Mouse (Mus musculus) embryonic facial prominence, embryonic 13.5 days (tissue): Measurements from ENCODE around the gene Vmn1r125. TPM values are rescaled to one million over a fixed set of nuclear protein-coding genes. Genes with fewer than 3 reads are reported as not detected.
"Not testable (repeated sequence)": the region's sequence is repeated elsewhere in the genome, so short reads cannot be mapped to it uniquely, and the experiment has no call there.

Experiments
- ATAC-seq: fragments of 200-750 bp; cut with Nextera tagmentation; 2 replicates; pipeline ENCODE4 v1.8.0; 2017; ENCODE audit warnings: low read depth; ENCODE audit not compliant: insufficient number of reproducible peaks, insufficient read depth, low FRiP score, low TSS enrichment
- H3K27ac ChIP-seq: fragments of 300-500 bp; sonication (generic); 2 replicates; pipeline ENCODE4 v1.5.1; 2015; ENCODE audit warnings: moderate library complexity, mild to moderate bottlenecking, inconsistent platforms
- H3K27me3 ChIP-seq: fragments of 300-500 bp; sonication (generic); 2 replicates; pipeline ENCODE4 v1.6.1; 2015; ENCODE audit warnings: mild to moderate bottlenecking, inconsistent platforms
- H3K36me3 ChIP-seq: fragments of 300-500 bp; sonication (generic); 2 replicates; pipeline ENCODE4 v1.6.1; 2015; ENCODE audit warnings: mild to moderate bottlenecking, inconsistent platforms
- H3K4me1 ChIP-seq: fragments of 300-500 bp; sonication (generic); 2 replicates; pipeline ENCODE4 v1.6.1; 2015; ENCODE audit warnings: inconsistent platforms
- H3K4me2 ChIP-seq: fragments of 300-500 bp; sonication (generic); 2 replicates; pipeline ENCODE4 v1.6.1; 2015; ENCODE audit warnings: moderate library complexity, mild to moderate bottlenecking, inconsistent platforms
- H3K4me3 ChIP-seq: fragments of 300-500 bp; sonication (generic); 2 replicates; pipeline ENCODE4 v1.5.1; 2015; ENCODE audit warnings: mild to moderate bottlenecking, inconsistent platforms
- H3K9ac ChIP-seq: fragments of 300-500 bp; sonication (generic); 2 replicates; pipeline ENCODE4 v1.6.1; 2015; ENCODE audit warnings: mild to moderate bottlenecking, inconsistent platforms
- H3K9me3 ChIP-seq: fragments of 300-500 bp; sonication (generic); 2 replicates; pipeline ENCODE4 v1.6.1; 2016; ENCODE audit warnings: inconsistent platforms
- WGBS: fragments of 180-500 bp; shearing (Covaris S2); methylation state at CpG from one replicate; pipeline ENCODE4 v1.1.7; 2015; ENCODE audit warnings: mixed read lengths; 5-methylcytosine and 5-hydroxymethylcytosine counted together
- polyA plus RNA-seq: library from polyadenylated mRNA; unstranded; fragments of >200 nt; fragmentation: Nextera tagmentation; extraction: Ambion mirVana; gene quantifications from 2 replicates; pipeline ENCODE4 v1.2.1, GENCODE M21; 2015

Gene Vmn1r125
- polyA plus RNA-seq, result not detected in 2 replicates

DNA sequence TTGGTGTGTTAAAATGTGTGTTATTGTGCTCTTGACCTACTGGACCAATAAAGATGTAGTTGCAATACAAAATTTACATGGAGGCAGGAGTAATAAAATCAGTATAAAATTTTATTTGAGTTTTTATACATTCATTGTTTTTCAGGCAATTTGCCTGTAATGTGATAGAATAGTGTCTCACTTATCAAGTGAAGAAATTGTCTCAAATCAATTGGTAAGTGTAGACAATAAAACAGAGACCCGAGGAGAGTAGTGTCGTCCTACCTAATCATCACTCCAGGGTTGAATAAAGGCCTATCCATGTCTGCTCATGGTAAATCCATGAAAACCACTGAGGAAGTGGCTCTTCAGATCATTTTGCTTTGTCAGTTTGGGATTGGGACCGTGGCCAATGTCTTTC lies at the start of gene Vmn1r125:
Vmn1r125 (plus strand) TSS at position 301 of the 400 bp plus-strand sequence.
- 61% methylated on average over 3 of the region's 3 CpGs for WGBS

DNA sequence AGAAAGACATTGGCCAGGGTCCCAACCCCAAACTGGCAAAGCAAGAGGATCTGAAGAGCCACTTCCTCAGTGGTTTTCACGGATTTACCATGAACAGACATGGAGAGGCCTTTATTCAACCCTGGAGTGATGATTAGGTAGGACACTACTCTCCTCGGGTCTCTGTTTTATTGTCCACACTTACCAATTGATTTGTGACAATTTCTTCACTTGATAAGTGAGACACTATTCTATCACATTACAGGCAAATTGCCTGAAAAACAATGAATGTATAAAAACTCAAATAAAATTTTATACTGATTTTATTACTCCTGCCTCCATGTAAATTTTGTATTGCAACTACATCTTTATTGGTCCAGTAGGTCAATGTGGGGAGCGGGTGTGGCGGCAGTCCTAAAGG lies 11.5 kb upstream of the Vmn1r125 start, which contains the start of gene Vmn1r124:
Vmn1r124 (minus strand) TSS at position 101 of the 400 bp plus-strand sequence.
- WGBS, result 71% methylated on average over 4 of the region's 4 CpGs
- H3K4me2 ChIP-seq, H3K27me3 ChIP-seq, H3K9me3 ChIP-seq, H3K27ac ChIP-seq, H3K36me3 ChIP-seq, H3K4me1 ChIP-seq, H3K4me3 ChIP-seq, H3K9ac ChIP-seq, ATAC-seq: not testable (repeated sequence)

More for the DNA sequence above, at the start of gene Vmn1r125:
- ATAC-seq, H3K27me3 ChIP-seq, H3K27ac ChIP-seq, H3K4me1 ChIP-seq, H3K4me3 ChIP-seq, H3K4me2 ChIP-seq, H3K36me3 ChIP-seq, H3K9me3 ChIP-seq, H3K9ac ChIP-seq: not testable (repeated sequence)

- not testable (repeated sequence) for H3K4me1 ChIP-seq, ATAC-seq, H3K9ac ChIP-seq, H3K27me3 ChIP-seq, H3K36me3 ChIP-seq, H3K4me3 ChIP-seq, H3K4me2 ChIP-seq, H3K9me3 ChIP-seq, H3K27ac ChIP-seq
- WGBS, result no CpG with 5 or more reads among the region's 5 CpGs
Measured at GRCm38 (mm10) chr7:21301367-21301766, 29.4 kb downstream of the Vmn1r125 start, which contains the start of gene Vmn1r126. Vmn1r126 (minus strand) TSS chr7:21301467.

DNA sequence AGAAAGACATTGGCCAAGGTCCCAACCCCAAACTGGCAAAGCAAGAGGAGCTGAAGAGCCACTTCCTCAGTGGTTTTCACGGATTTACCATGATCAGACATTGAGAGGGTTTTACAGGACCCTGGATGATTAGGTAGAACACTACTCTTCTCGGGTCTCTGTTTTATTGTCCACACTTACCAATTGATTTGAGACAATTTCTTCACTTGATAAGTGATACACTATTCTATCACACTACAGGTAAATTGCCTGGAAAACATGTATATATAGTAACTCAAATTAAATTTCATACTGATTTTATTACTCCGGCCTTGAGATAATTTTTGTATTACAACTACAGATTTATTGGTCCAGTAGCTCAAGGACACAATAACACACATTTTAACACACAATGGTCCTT lies 47.8 kb downstream of the Vmn1r125 start, which contains the start of gene Vmn1r127:
Vmn1r127 (minus strand) TSS at position 101 of the 400 bp plus-strand sequence.
- no CpG with 5 or more reads among the region's 3 CpGs for WGBS
- not testable (repeated sequence) for H3K4me3 ChIP-seq, H3K4me1 ChIP-seq, H3K27me3 ChIP-seq, H3K27ac ChIP-seq, H3K9ac ChIP-seq, ATAC-seq, H3K9me3 ChIP-seq, H3K4me2 ChIP-seq, H3K36me3 ChIP-seq

Other genes with a start within 250 kb of the Vmn1r125 start
- gene Vmn1r120, start 218.4 kb upstream of the Vmn1r125 start, polyA plus RNA-seq, result not detected in 2 replicates
- gene Vmn1r121, start 173.7 kb upstream of the Vmn1r125 start, polyA plus RNA-seq, result not detected in 2 replicates
- not detected in 2 replicates for gene Vmn1r122, start 138.1 kb upstream of the Vmn1r125 start, polyA plus RNA-seq
- not detected in 2 replicates for gene Vmn1r123, start 110.0 kb upstream of the Vmn1r125 start, polyA plus RNA-seq
- gene Gm5157, start 81.8 kb upstream of the Vmn1r125 start, polyA plus RNA-seq, result not detected in 2 replicates
- gene Vmn1r124, start 11.6 kb upstream of the Vmn1r125 start, polyA plus RNA-seq, result not detected in 2 replicates
- not detected in 2 replicates for gene Vmn1r126, start 29.3 kb downstream of the Vmn1r125 start, polyA plus RNA-seq
- not detected in 2 replicates for gene Vmn1r127, start 47.7 kb downstream of the Vmn1r125 start, polyA plus RNA-seq
- gene Vmn1r128, start 77.2 kb downstream of the Vmn1r125 start, polyA plus RNA-seq, result not detected in 2 replicates
- gene Vmn1r129, start 89.1 kb downstream of the Vmn1r125 start, polyA plus RNA-seq, result not detected in 2 replicates
- gene Gm6882, start 160.6 kb downstream of the Vmn1r125 start, polyA plus RNA-seq, result not detected in 2 replicates
- not detected in 2 replicates for gene Vmn1r130, start 239.6 kb downstream of the Vmn1r125 start, polyA plus RNA-seq